21 mouse cellular contexts compared by ENCODE assay signal in genomic region chr4:85845931-85846330, GRCm38 (mm10).
DNase-seq lines count a peak whose midpoint lies in the region; ATAC-seq and TF ChIP-seq lines count a peak whose summit lies in the region.
"Had no signal": no experiment of that assay in that cellular context is flagged by ENCODE, and none has a peak within 500 bp of the region (broad histone marks: within the 10 kb centered on the region; RNA-seq: fewer than 3 reads in every experiment).

No protein-coding gene starts in this region.

- 23% methylated on average over 7 of the region's 7 CpGs for WGBS in hindbrain, embryonic 11.5 days
- 21% methylated on average over 7 of the region's 7 CpGs for WGBS in hindbrain, postnatal 0 days
- WGBS in intestine, embryonic 15.5 days: 61% methylated on average over 7 of the region's 7 CpGs

- H3K9ac ChIP-seq in hindbrain, embryonic 11.5 days (ENCODE audit: low read depth, low read length): no peak overlapping the region
- H3K9ac ChIP-seq in hindbrain, postnatal 0 days (replicated peaks; ENCODE audit: low read length): no peak overlapping the region
- H3K9ac ChIP-seq in intestine, embryonic 15.5 days: no peak overlapping the region
- H3K9ac ChIP-seq: forebrain, embryonic 15.5 days; heart, embryonic 15.5 days had no signal

- H3K27ac ChIP-seq in hindbrain, embryonic 11.5 days (ENCODE audit: low read depth, low read length): no peak overlapping the region
- no peak overlapping the region for H3K27ac ChIP-seq in hindbrain, postnatal 0 days
- no peak overlapping the region for H3K27ac ChIP-seq in intestine, embryonic 15.5 days
- H3K27ac ChIP-seq: forebrain, embryonic 15.5 days; heart, adult 2 months; heart, embryonic 15.5 days had no signal

- no peak overlapping the region for H3K4me2 ChIP-seq in hindbrain, embryonic 11.5 days (replicated peaks; ENCODE audit: low read depth, low read length)
- H3K4me2 ChIP-seq in hindbrain, postnatal 0 days (ENCODE audit: low read depth, low read length): no peak overlapping the region
- no peak overlapping the region for H3K4me2 ChIP-seq in intestine, embryonic 15.5 days (replicated peaks)
- H3K4me2 ChIP-seq: forebrain, embryonic 15.5 days; heart, embryonic 11.5 days; heart, embryonic 15.5 days had no signal

- peak; percentile 46 for DNase-seq in hindbrain, embryonic 11.5 days (ENCODE audit: low spot score)
- DNase-seq in hindbrain, postnatal 0 days (ENCODE audit: low spot score): no peak
- peak; percentile 47 for DNase-seq in retina, postnatal 1 day
- DNase-seq in retina, embryonic 14.5 days (ENCODE audit: low spot score): no peak
- DNase-seq in embryo, embryonic 9.5 days (ENCODE audit: extremely low spot score): peak; percentile 37
- DNase-seq in mesoderm, embryonic 11.5 days (ENCODE audit: low read depth, low spot score): peak; percentile 76
- DNase-seq in left cerebral cortex, postnatal 4 days: no peak
- DNase-seq: adrenal gland, postnatal 14 days; cerebellum, adult 18-20 months; cerebellum, adult 9-11 months; cerebellum, postnatal 36 days; gastrocnemius, postnatal 14 days; heart, adult 2 months; heart, postnatal 14 days had no signal

- H3K27me3 ChIP-seq in hindbrain, embryonic 11.5 days (ENCODE audit: control insufficient read depth, insufficient read depth, low read length): no peaks in the 10 kb centered on the region
- no peaks in the 10 kb centered on the region for H3K27me3 ChIP-seq in hindbrain, postnatal 0 days (ENCODE audit: insufficient read depth, low read length)
- no peaks in the 10 kb centered on the region for H3K27me3 ChIP-seq in intestine, embryonic 15.5 days (replicated peaks)
- H3K27me3 ChIP-seq: forebrain, embryonic 15.5 days; heart, embryonic 15.5 days had no signal

- intact Hi-C loops in left cerebral cortex, postnatal 4 days (cut with DNase I): no loop called here

- ATAC-seq in hindbrain, embryonic 11.5 days (ENCODE audit: low FRiP score): no peak
- no peak for ATAC-seq in hindbrain, postnatal 0 days
- ATAC-seq in intestine, embryonic 15.5 days: no peak
- ATAC-seq: activated CD4-positive, CD25-positive, alpha-beta regulatory T cell, adult 4 months; forebrain, embryonic 15.5 days; hindbrain, embryonic 16.5 days; Patski had no signal

- H3K4me1 ChIP-seq in hindbrain, embryonic 11.5 days (replicated peaks; ENCODE audit: control insufficient read depth, insufficient read depth, low read length): no peaks in the 10 kb centered on the region
- H3K4me1 ChIP-seq in hindbrain, postnatal 0 days (ENCODE audit: insufficient read depth, low read length): no peaks in the 10 kb centered on the region
- H3K4me1 ChIP-seq in intestine, embryonic 15.5 days (replicated peaks): no peaks in the 10 kb centered on the region

- no peaks in the 10 kb centered on the region for H3K9me3 ChIP-seq in hindbrain, embryonic 11.5 days (ENCODE audit: control insufficient read depth, low read length)
- H3K9me3 ChIP-seq in hindbrain, postnatal 0 days (ENCODE audit: low read length): no peaks in the 10 kb centered on the region
- H3K9me3 ChIP-seq in intestine, embryonic 15.5 days: no peaks in the 10 kb centered on the region
- H3K9me3 ChIP-seq: forebrain, embryonic 15.5 days; heart, embryonic 15.5 days had no signal

- no peak overlapping the region for H3K4me3 ChIP-seq in hindbrain, embryonic 11.5 days (ENCODE audit: low read depth, low read length)
- H3K4me3 ChIP-seq in hindbrain, postnatal 0 days (ENCODE audit: low read length): no peak overlapping the region
- no peak overlapping the region for H3K4me3 ChIP-seq in intestine, embryonic 15.5 days (replicated peaks)
- H3K4me3 ChIP-seq: forebrain, embryonic 15.5 days; heart, adult 2 months; heart, embryonic 15.5 days had no signal

- no peak for TF ChIP-seq CTCF in hindbrain, postnatal 0 days (IDR thresholded peaks at IDR 0.05; ENCODE audit: low read depth)

- H3K36me3 ChIP-seq in hindbrain, embryonic 11.5 days (ENCODE audit: control insufficient read depth, insufficient read depth, low read length): no peaks in the 10 kb centered on the region
- H3K36me3 ChIP-seq in hindbrain, postnatal 0 days (ENCODE audit: insufficient read depth, low read length): no peaks in the 10 kb centered on the region
- H3K36me3 ChIP-seq in intestine, embryonic 15.5 days: no peaks in the 10 kb centered on the region
- H3K36me3 ChIP-seq: forebrain, embryonic 15.5 days; heart, embryonic 15.5 days had no signal

Comparison
In these comparisons a context has a peak if more than half of its experiments do, and no peak if none do; other contexts are left out.
1. DNase-seq: peak in hindbrain, embryonic 11.5 days (single experiment), retina, postnatal 1 day (single experiment), embryo, embryonic 9.5 days (single experiment) and mesoderm, embryonic 11.5 days (single experiment); none in hindbrain, postnatal 0 days (single experiment), retina, embryonic 14.5 days (single experiment) and left cerebral cortex, postnatal 4 days (single experiment).